Comparison of ENCODE assay signal across 8 mouse cellular contexts in genomic region chr5:138255353-138256093, GRCm38 (mm10). TPM values are rescaled to one million over a fixed set of nuclear protein-coding genes. Genes with fewer than 3 reads are reported as not detected.
DNase-seq lines count a peak whose midpoint lies in the region; ATAC-seq and TF ChIP-seq lines count a peak whose summit lies in the region.

Lamtor4 (plus strand) TSS chr5:138255482.

- peak within 1 kb of the TSS; percentile 58 for H3K27ac ChIP-seq in embryonic facial prominence, embryonic 13.5 days
- peak within 1 kb of the TSS; percentile 71 for H3K27ac ChIP-seq in kidney, adult 2 months (ENCODE audit: insufficient read depth, low read depth, low read length)
- H3K27ac ChIP-seq in limb, embryonic 12.5 days = peak within 1 kb of the TSS; percentile 79
- H3K27ac ChIP-seq in midbrain, embryonic 15.5 days = peak within 1 kb of the TSS; percentile 91
- H3K27ac ChIP-seq in spleen, adult 2 months (ENCODE audit: insufficient read depth, low read length) = peak within 1 kb of the TSS; percentile 78

- peak within 1 kb of the TSS; percentile 76 for H3K4me2 ChIP-seq in embryonic facial prominence, embryonic 13.5 days
- H3K4me2 ChIP-seq in limb, embryonic 12.5 days = peak within 1 kb of the TSS; percentile 82
- peak within 1 kb of the TSS; percentile 84 for H3K4me2 ChIP-seq in midbrain, embryonic 15.5 days

- under 1% methylated on average over 38 of the region's 38 CpGs for WGBS in embryonic facial prominence, embryonic 13.5 days
- WGBS in kidney, adult 2 months = under 1% methylated on average over 38 of the region's 38 CpGs
- WGBS in limb, embryonic 12.5 days = under 1% methylated on average over 38 of the region's 38 CpGs
- 0% methylated on average over 38 of the region's 38 CpGs for WGBS in midbrain, embryonic 15.5 days
- under 1% methylated on average over 38 of the region's 38 CpGs for WGBS in spleen, adult 2 months

- peak; percentile 48 for TF ChIP-seq CTCF in kidney, adult 2 months (conservative IDR thresholded peaks at IDR 0.05; ENCODE audit: insufficient read depth, insufficient read length, low read depth, low read length)
- peak; percentile 12; the same call in 1 of the 2 replicates for TF ChIP-seq CTCF in spleen, adult 2 months (IDR thresholded peaks at IDR 0.05; ENCODE audit: extremely low read depth, insufficient read depth, insufficient read length, insufficient replicate concordance)

- H3K9me3 ChIP-seq in embryonic facial prominence, embryonic 13.5 days = no peaks in the 10 kb centered on the region
- no peaks in the 10 kb centered on the region for H3K9me3 ChIP-seq in limb, embryonic 12.5 days
- no peaks in the 10 kb centered on the region for H3K9me3 ChIP-seq in midbrain, embryonic 15.5 days

- peaks cover 16% of the 10 kb centered on the region for H3K4me1 ChIP-seq in embryonic facial prominence, embryonic 13.5 days
- no peaks in the 10 kb centered on the region; the same call in 1 of the 2 replicates for H3K4me1 ChIP-seq in kidney, adult 2 months (ENCODE audit: control insufficient read depth, insufficient read depth, low read length)
- H3K4me1 ChIP-seq in limb, embryonic 12.5 days (replicated peaks) = peaks cover 10% of the 10 kb centered on the region
- peaks cover 16% of the 10 kb centered on the region for H3K4me1 ChIP-seq in midbrain, embryonic 15.5 days
- H3K4me1 ChIP-seq in spleen, adult 2 months (ENCODE audit: control insufficient read depth, insufficient read depth, insufficient read length) = peaks cover 11% of the 10 kb centered on the region

- H3K9ac ChIP-seq in embryonic facial prominence, embryonic 13.5 days = peak within 1 kb of the TSS; percentile 74
- peak within 1 kb of the TSS; percentile 58 for H3K9ac ChIP-seq in limb, embryonic 12.5 days (replicated peaks)
- peak within 1 kb of the TSS; percentile 80 for H3K9ac ChIP-seq in midbrain, embryonic 15.5 days

- peaks cover 26% of the 10 kb centered on the region for H3K36me3 ChIP-seq in embryonic facial prominence, embryonic 13.5 days
- no peaks in the 10 kb centered on the region for H3K36me3 ChIP-seq in kidney, adult 2 months (ENCODE audit: control insufficient read depth, insufficient read depth, low read length)
- peaks cover 34% of the 10 kb centered on the region for H3K36me3 ChIP-seq in limb, embryonic 12.5 days
- peaks cover 9% of the 10 kb centered on the region for H3K36me3 ChIP-seq in midbrain, embryonic 15.5 days (replicated peaks)
- H3K36me3 ChIP-seq in spleen, adult 2 months (ENCODE audit: control insufficient read depth, insufficient read depth, low read length) = peaks cover 17% of the 10 kb centered on the region

- no peaks in the 10 kb centered on the region for H3K27me3 ChIP-seq in embryonic facial prominence, embryonic 13.5 days
- no peaks in the 10 kb centered on the region for H3K27me3 ChIP-seq in kidney, adult 2 months (replicated peaks; ENCODE audit: control insufficient read depth, insufficient read depth, low read length)
- no peaks in the 10 kb centered on the region for H3K27me3 ChIP-seq in limb, embryonic 12.5 days
- H3K27me3 ChIP-seq in midbrain, embryonic 15.5 days (replicated peaks) = no peaks in the 10 kb centered on the region
- no peaks in the 10 kb centered on the region for H3K27me3 ChIP-seq in spleen, adult 2 months (ENCODE audit: control insufficient read depth, insufficient read depth, low read length)

- H3K4me3 ChIP-seq in embryonic facial prominence, embryonic 13.5 days = peak within 1 kb of the TSS; percentile 51
- peak within 1 kb of the TSS; percentile 79 for H3K4me3 ChIP-seq in kidney, adult 2 months (ENCODE audit: insufficient read depth, low read depth, low read length)
- peak within 1 kb of the TSS; percentile 58 for H3K4me3 ChIP-seq in limb, embryonic 12.5 days (replicated peaks)
- H3K4me3 ChIP-seq in midbrain, embryonic 15.5 days = peak within 1 kb of the TSS; percentile 73
- peak within 1 kb of the TSS; percentile 70 for H3K4me3 ChIP-seq in spleen, adult 2 months (ENCODE audit: extremely low read depth, insufficient read depth, insufficient read length)

- TF ChIP-seq POLR2A in kidney, adult 2 months (IDR thresholded peaks at IDR 0.05; ENCODE audit: low read depth, low read length) = peak; percentile 74
- peak; percentile 91 for TF ChIP-seq POLR2A in spleen, adult 2 months (IDR thresholded peaks at IDR 0.05; ENCODE audit: low read depth, low read length)

- peak; percentile 92 for DNase-seq in 3134 (ENCODE audit: extremely low read depth, insufficient read length, low spot score)
- DNase-seq in adrenal gland, postnatal 36 days = peak; percentile 95
- peak; percentile 96 to 98 for DNase-seq in heart, adult 18-20 months
- DNase-seq in kidney, adult 2 months = peak; percentile 99
- peak; percentile 93 for DNase-seq in spleen, adult 2 months (ENCODE audit: low read depth in 1 of 2, low spot score in 2 of 2)

- ATAC-seq in embryonic facial prominence, embryonic 13.5 days (ENCODE audit: insufficient number of reproducible peaks, insufficient read depth, low FRiP score, low TSS enrichment, low read depth) = peak; percentile 98
- ATAC-seq in limb, embryonic 12.5 days (ENCODE audit: insufficient number of reproducible peaks, insufficient read depth, low FRiP score, low TSS enrichment, low read depth) = peak; percentile 99
- ATAC-seq in midbrain, embryonic 15.5 days (replicated peaks) = peak; percentile 100

RNA-seq across cellular contexts. Expression of gene Lamtor4, which starts in this region (rescaled TPM):
- total RNA-seq in adrenal gland, postnatal 36 days (2021) = 10 to 100 TPM; 76.3 to 99.9 TPM
- 61.2 and 63.5 TPM in 2 replicates for polyA plus RNA-seq in embryonic facial prominence, embryonic 13.5 days (2015; fragmentation: Nextera tagmentation; extraction: Ambion mirVana)
- total RNA-seq in heart, adult 18-20 months (2021) = 10 to 100 TPM; 58.7 to 64.6 TPM
- 362 and 389 TPM in 2 replicates for polyA plus RNA-seq in kidney, adult 2 months (2012; rRNA removed)
- polyA plus RNA-seq in limb, embryonic 12.5 days (2016; fragmentation: Nextera tagmentation; extraction: Ambion mirVana) = 41.8 and 42.5 TPM in 2 replicates
- polyA plus RNA-seq in midbrain, embryonic 15.5 days (2015; fragmentation: Nextera tagmentation; extraction: Ambion mirVana) = 96.4 and 108 TPM in 2 replicates
- 108 and 135 TPM in 2 replicates for polyA plus RNA-seq in spleen, adult 2 months (2012; rRNA removed)

Comparison
In these comparisons a context has a peak if more than half of its experiments do, and no peak if none do; other contexts are left out.
1. Peak in every context shown above with its lines: DNase-seq, ATAC-seq, H3K4me3 ChIP-seq and H3K27ac ChIP-seq.